Mouse (Mus musculus) forebrain, embryonic 16.5 days (tissue): ENCODE data around the gene Ptpn9. TPM values are rescaled to one million over a fixed set of nuclear protein-coding genes. Genes with fewer than 3 reads are reported as not detected.
"Not testable (repeated sequence)": the region's sequence is repeated elsewhere in the genome, so short reads cannot be mapped to it uniquely, and the experiment has no call there.

Experiments
- ATAC-seq: fragments of 200-750 bp; cut with Nextera tagmentation; 2 replicates; pipeline ENCODE4 v1.8.0; 2017; ENCODE audit warnings: mild to moderate bottlenecking, moderate library complexity
- H3K27ac ChIP-seq: fragments of 300-500 bp; sonication (generic); 2 replicates; pipeline ENCODE4 v1.5.1; 2014; ENCODE audit warnings: low read length, control low read depth
- H3K27me3 ChIP-seq: fragments of 300-500 bp; sonication (generic); replicated peaks from 2 replicates; pipeline ENCODE4 v1.6.1; 2014; ENCODE audit warnings: low read length; ENCODE audit not compliant: control insufficient read depth, insufficient read depth
- H3K36me3 ChIP-seq: fragments of 300-500 bp; sonication (generic); 2 replicates; pipeline ENCODE4 v1.6.1; 2014; ENCODE audit not compliant: control insufficient read depth, insufficient read depth
- H3K4me1 ChIP-seq: fragments of 300-500 bp; sonication (generic); replicated peaks from 2 replicates; pipeline ENCODE4 v1.6.1; 2014; ENCODE audit warnings: low read length; ENCODE audit not compliant: control insufficient read depth, insufficient read depth
- H3K4me2 ChIP-seq: fragments of 300-500 bp; sonication (generic); 2 replicates; pipeline ENCODE4 v1.6.1; 2014; ENCODE audit warnings: mild to moderate bottlenecking, low read length, control low read depth
- H3K4me3 ChIP-seq: fragments of 300-500 bp; sonication (generic); replicated peaks from 2 replicates; pipeline ENCODE4 v1.5.1; 2014; ENCODE audit warnings: mild to moderate bottlenecking, low read length, control low read depth
- H3K9ac ChIP-seq: fragments of 300-500 bp; sonication (generic); replicated peaks from 2 replicates; pipeline ENCODE4 v1.6.1; 2014; ENCODE audit warnings: low read depth, low read length, control low read depth
- H3K9me3 ChIP-seq: fragments of 300-500 bp; sonication (generic); 2 replicates; pipeline ENCODE4 v1.6.1; 2016; ENCODE audit warnings: low read length; ENCODE audit not compliant: control insufficient read depth
- whole genome bisulfite sequencing: fragments of 180-500 bp; shearing (Covaris S2); extraction: QIAGEN DNeasy Blood & Tissue Kit; methylation state at CpG from one replicate; pipeline ENCODE4 v1.1.7; 2014; 5-methylcytosine and 5-hydroxymethylcytosine counted together
- polyA plus RNA-seq: library from polyadenylated mRNA; unstranded; fragments of >200 nt; fragmentation: Nextera tagmentation; extraction: Ambion mirVana; gene quantifications from 2 replicates; pipeline ENCODE4 v1.2.1, GENCODE M21; 2015

The Ptpn9 gene
- polyA plus RNA-seq, 1 experiment from 2014 or later: 24.7 TPM

DNA sequence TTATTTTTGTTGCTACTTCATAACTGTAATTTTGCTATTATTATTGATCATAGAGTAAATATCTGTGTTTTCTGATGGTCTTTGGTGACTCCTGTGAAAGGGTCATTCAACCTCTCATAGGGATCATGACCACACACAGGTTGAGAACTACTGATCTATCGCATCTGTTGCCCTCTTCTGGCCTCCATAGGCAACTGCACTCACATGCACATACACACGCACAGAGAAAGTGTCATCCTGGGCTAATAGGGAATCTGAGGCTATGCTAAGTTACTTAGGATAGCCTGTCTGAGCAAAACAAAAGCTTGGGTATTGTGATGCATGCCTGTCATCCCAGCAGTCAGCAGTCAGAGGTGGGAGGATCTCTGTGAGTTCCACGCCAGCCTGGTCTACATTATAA lies 33.1 kb upstream of the Ptpn9 start:
- no peak overlapping the region for H3K4me3 ChIP-seq
- no peaks in the 10 kb centered on the region for H3K9me3 ChIP-seq
- no peak overlapping the region for H3K4me2 ChIP-seq
- no peak overlapping the region for H3K27ac ChIP-seq
- H3K27me3 ChIP-seq: no peaks in the 10 kb centered on the region
- no peaks in the 10 kb centered on the region for H3K4me1 ChIP-seq
- no peaks in the 10 kb centered on the region; the same call in 1 of the 2 replicates for H3K36me3 ChIP-seq
- H3K9ac ChIP-seq: no peak overlapping the region
- no peak for ATAC-seq
- 96% methylated on average over 3 of the region's 3 CpGs for WGBS

DNA sequence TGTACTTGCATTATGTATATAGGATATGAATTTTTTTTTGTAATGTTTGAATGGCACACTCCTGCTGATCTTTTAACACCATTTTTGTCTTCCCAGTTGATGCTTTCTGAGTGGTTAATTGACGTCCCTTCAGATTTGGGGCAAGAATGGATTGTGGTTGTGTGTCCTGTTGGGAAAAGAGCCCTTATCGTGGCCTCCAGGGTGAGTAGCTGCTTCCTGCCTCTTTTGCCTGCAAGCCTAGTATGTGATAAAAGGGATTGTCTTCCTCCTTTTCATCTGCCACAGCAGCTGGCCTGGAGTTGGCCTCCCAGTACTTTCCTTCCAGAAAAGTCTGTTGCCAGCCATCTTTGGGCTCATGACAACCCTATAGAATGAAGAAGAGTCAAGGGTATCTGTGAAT lies 24.6 kb upstream of the Ptpn9 start:
- Histone ChIP-seq H3K4me2 (no peak overlapping the region), H3K36me3 (peaks cover 4% of the 10 kb centered on the region; the same call in 1 of the 2 replicates), H3K27me3 (no peaks in the 10 kb centered on the region), H3K27ac (no peak overlapping the region), H3K9ac (no peak overlapping the region), H3K4me3 (no peak overlapping the region), H3K9me3 (no peaks in the 10 kb centered on the region), H3K4me1 (no peaks in the 10 kb centered on the region)
- WGBS: 89% methylated on average over 2 of the region's 2 CpGs
- no peak for ATAC-seq

DNA sequence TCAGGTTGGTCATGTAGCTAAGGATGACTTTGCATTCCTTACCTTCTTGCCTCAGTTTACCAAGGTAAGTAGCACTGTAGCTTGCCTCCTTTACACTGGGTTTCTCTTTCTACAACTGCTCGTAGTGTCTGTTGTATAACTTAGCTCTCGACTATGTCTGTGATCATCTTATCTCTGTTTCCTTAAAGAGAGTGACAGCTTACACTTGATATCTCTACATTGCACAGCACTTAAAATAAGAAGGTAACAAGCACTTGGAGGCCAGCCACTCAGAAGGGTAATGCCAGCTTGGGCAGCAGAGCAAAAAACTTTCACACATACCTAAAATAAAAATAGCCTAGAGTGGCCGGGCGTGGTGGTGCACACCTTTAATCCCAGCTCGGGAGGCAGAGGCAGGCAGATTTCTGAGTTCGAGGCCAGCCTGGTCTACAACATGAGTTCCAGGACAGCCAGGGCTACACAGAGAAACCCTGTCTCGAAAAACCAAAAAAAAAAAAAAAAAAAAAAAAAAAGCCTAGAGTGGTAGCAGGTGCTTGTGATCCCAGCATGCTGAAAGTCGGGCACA lies 20.7 kb upstream of the Ptpn9 start:
- 95% methylated on average over 7 of the region's 8 CpGs for WGBS
- H3K9me3 ChIP-seq: no peaks in the 10 kb centered on the region
- H3K36me3 ChIP-seq: peaks cover 4% of the 10 kb centered on the region; the same call in 1 of the 2 replicates
- H3K4me3 ChIP-seq: no peak overlapping the region
- H3K27me3 ChIP-seq: no peaks in the 10 kb centered on the region
- no peak overlapping the region for H3K27ac ChIP-seq
- no peak overlapping the region for H3K4me2 ChIP-seq
- ATAC-seq: no peak
- no peak overlapping the region for H3K9ac ChIP-seq
- no peaks in the 10 kb centered on the region for H3K4me1 ChIP-seq

DNA sequence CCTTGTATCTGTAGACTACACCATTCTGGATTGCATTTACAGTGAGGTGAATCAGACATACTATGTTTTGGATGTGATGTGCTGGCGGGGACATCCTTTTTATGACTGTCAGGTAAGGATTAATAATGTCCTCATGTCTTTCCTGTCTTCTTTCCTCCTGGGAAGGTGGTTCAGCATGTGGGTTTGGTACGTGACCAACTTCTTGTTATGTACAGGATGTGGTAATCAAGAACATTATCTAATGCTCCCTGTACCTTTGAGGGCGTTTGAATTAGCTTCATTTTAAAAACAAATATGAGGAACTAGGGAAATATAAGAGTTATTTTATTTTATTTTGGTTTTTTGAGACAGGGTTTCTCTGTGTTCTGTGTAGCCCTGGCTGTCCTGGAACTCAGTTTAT lies 19.5 kb upstream of the Ptpn9 start:
- no peak for ATAC-seq
- Histone ChIP-seq H3K9me3 (no peaks in the 10 kb centered on the region), H3K4me3 (no peak overlapping the region), H3K27ac (no peak overlapping the region), H3K27me3 (no peaks in the 10 kb centered on the region), H3K4me1 (no peaks in the 10 kb centered on the region), H3K4me2 (no peak overlapping the region), H3K9ac (no peak overlapping the region), H3K36me3 (peaks cover 4% of the 10 kb centered on the region; the same call in 1 of the 2 replicates)
- whole genome bisulfite sequencing: 83% methylated on average over 3 of the region's 3 CpGs

DNA sequence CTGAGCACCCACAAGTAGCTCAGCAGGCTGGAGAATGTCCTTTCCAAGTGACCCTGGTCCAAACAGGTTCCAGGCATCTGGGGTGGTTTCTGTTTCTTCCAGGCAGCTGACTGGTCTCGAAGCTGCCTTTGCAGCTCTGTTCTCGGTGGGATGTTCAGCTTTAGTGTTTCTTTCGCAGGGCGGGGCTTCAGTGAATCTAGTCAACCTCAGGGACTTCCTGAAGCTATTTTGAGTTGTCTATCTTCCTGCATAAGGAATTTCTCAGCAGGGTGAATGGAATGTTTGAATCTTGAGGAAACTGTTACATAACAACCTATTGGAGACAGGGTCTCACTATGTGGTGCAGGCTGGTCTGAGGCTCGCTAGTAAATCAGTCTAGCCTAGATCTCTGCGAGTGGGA lies 14.5 kb upstream of the Ptpn9 start:
- Histone ChIP-seq H3K4me1 (no peaks in the 10 kb centered on the region), H3K9ac (no peak overlapping the region), H3K4me3 (no peak overlapping the region), H3K9me3 (no peaks in the 10 kb centered on the region), H3K4me2 (no peak overlapping the region), H3K27me3 (no peaks in the 10 kb centered on the region), H3K36me3 (peaks cover 5% of the 10 kb centered on the region; the same call in 1 of the 2 replicates), H3K27ac (no peak overlapping the region)
- no peak for ATAC-seq
- WGBS: 95% methylated on average over 6 of the region's 6 CpGs

DNA sequence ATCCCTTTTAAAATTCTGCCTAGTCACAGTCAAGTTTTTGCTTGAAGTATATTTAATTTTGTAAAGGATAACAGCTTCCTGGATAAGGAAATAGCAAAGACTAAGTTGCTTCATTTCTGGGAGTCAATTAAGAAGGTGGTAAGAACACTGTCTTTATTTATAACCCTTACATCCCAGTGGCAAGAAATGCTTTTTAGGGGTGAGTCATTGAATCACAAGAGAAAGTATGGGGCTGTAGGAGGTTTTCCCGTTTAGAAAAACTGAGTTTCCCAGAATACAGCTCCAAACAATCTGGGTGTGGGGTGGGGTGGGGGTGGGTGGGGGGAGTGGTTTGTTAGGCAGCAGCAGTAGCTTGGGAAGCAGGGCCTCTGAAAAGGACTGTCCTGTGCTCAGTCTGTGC lies 13.2 kb upstream of the Ptpn9 start:
- Histone ChIP-seq H3K9me3 (no peaks in the 10 kb centered on the region), H3K9ac (no peak overlapping the region), H3K27ac (no peak overlapping the region), H3K36me3 (peaks cover 5% of the 10 kb centered on the region; the same call in 1 of the 2 replicates), H3K4me3 (no peak overlapping the region), H3K4me2 (no peak overlapping the region), H3K4me1 (no peaks in the 10 kb centered on the region), H3K27me3 (no peaks in the 10 kb centered on the region)
- no peak for ATAC-seq
- WGBS: 70% methylated on average over 1 of the region's 1 CpGs

DNA sequence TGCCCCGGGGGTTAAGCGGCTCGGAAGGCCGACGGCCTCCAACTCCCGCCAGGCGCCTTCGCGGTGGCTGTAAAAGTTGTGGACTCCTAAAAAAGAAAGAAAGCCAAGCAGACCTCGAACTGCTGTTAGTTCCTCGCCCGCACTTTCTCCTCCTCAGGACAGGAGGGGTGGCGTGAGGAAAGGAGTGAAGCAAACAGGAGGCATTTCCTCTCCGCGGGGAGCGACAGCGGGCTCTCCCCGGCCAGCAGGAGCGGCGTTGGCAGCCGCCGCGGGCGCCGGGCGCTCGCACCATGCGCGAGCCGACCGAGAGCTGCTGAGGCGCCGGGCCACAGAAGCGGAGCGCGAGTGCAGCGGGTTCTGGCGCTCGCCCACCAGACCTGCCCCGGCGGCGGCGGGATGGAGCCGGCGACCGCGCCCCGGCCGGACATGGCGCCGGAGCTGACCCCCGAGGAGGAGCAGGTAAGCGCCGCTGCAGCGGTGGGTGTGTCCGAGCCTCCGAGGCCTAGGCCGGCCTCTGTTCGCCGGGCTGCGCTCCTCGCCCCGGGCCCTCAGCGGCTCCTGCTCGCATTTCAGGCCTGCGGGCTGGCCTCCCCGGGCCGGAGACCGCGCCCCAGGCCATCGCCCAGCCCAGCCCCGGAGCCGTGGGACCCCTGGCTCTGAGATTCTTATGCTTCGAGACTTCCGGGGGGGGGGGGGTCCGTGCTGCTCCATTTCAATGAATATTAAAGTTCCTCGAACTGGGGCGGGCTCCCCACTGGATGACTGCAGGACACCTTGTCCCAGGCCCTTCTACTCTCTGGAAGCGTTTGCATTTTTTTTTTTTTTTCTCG lies 690 bp downstream of the Ptpn9 start:
- Histone ChIP-seq H3K4me2 (peak overlapping the region; percentile 66), H3K9ac (peak overlapping the region; percentile 93), H3K36me3 (no peaks in the 10 kb centered on the region), H3K27me3 (no peaks in the 10 kb centered on the region), H3K4me1 (peaks cover 14% of the 10 kb centered on the region), H3K27ac (peak overlapping the region; percentile 95), H3K9me3 (no peaks in the 10 kb centered on the region), H3K4me3 (peak overlapping the region; percentile 83)
- WGBS: 0% methylated on average over 68 of the region's 80 CpGs
- peak; percentile 66 for ATAC-seq

DNA sequence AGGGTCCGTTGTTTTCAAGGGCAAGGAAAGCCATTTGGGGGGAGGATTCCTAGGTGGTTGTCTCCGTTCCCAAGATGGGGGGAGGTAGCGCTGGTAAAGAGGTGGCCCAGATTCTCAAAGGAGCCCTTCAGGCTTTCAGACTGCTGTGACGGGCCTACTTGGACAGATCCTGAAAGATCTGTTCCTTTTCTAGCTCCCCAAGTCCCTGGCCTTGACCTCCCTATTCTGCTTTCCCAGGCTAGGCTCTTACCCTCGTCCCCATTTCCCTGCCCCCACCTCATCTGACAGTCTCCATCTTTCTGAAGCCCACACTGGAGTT lies 1.3 kb downstream of the Ptpn9 start:
- Histone ChIP-seq H3K4me3 (peak overlapping the region; percentile 83), H3K4me1 (peaks cover 14% of the 10 kb centered on the region), H3K9me3 (no peaks in the 10 kb centered on the region), H3K4me2 (peak overlapping the region; percentile 66), H3K9ac (peak overlapping the region; percentile 93), H3K36me3 (no peaks in the 10 kb centered on the region), H3K27me3 (no peaks in the 10 kb centered on the region), H3K27ac (peak overlapping the region; percentile 95)
- no peak for ATAC-seq
- 0% methylated on average over 5 of the region's 5 CpGs for WGBS

DNA sequence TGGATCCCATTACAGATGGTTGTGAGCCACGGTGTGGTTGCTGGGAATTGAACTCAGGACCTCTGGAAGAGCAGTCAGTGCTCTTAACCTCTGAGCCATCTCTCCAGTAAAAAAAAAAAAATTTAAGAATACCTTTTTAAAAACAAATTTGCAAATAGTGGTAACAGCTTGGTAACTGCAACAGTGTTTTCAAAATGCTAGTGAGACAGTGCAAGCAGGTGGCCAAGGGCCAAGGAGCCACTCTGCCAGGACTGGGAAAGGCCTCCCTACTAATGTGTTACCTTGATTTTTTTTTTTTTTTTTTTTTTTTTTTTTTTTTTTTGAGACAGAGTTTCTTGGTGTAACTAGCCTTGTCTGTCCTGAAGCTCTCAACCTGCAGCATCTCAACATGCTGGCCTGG lies 2.5 kb downstream of the Ptpn9 start:
- not testable (repeated sequence) for H3K27me3 ChIP-seq, H3K27ac ChIP-seq, H3K9ac ChIP-seq, ATAC-seq, H3K4me2 ChIP-seq, H3K36me3 ChIP-seq, H3K9me3 ChIP-seq, H3K4me3 ChIP-seq
- WGBS: 75% methylated on average over 1 of the region's 1 CpGs
- peaks cover 14% of the 10 kb centered on the region for H3K4me1 ChIP-seq
